Mouse (Mus musculus): ENCODE data around the gene Fam19a2. TPM values are rescaled to one million over a fixed set of nuclear protein-coding genes. Genes with fewer than 3 reads are reported as not detected.

Fam19a2 gene
- total RNA-seq, 2 experiments from 2014 or later: 68.7 to 70.7 TPM

DNA sequence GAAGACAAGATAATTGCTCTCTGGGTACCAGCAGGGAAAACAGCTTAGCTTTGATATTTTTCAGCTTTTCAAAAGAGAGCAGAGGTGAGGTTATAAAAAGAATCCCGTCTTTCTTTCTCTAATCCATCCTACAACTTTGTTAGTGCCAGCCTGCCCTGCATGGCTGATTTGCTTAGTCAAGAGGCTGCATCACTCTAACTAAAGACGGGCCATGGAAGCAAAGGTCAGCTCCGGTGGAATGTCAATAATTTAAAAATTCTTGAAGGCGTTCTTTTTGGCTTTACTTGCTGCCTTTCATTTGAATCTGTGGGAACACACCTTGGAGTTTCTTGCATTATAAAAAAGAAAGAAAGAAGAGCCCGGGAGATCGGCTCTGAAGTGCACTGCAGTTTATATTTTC lies 134.3 kb downstream of the Fam19a2 start:
- intact Hi-C loops (cut with DNase I): no loop called here

DNA sequence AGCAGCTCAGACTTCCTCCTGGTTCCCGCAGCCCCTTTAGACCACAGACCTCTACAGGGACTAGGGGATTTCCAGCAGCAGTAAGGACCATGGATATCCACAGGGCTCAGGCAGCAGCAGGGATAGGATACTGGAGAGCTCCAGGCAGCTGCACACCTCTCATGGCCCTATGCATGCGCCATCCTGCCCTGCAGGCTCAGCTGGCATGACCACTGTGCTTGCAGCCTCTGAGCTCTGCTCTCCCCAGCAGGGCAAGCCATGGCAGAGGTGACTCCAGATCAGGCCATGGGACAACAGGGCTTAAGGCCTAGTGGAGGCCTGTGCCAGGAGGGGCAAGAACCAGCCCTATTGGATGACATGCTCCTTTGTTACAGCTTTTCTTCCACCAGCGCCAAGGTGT lies 137.4 kb downstream of the Fam19a2 start:
- Histone ChIP-seq H3K27ac (no peak overlapping the region), H3K4me3 (no peak overlapping the region)
- intact Hi-C loops (cut with DNase I): no loop called here
- no peak for DNase-seq (ENCODE audit: extremely low spot score in 1 of 2, low spot score in 2 of 2)
- TF ChIP-seq CTCF (IDR thresholded peaks at IDR 0.05): no peak

More for the DNA sequence above, 134.3 kb downstream of the Fam19a2 start:
- DNase-seq (ENCODE audit: extremely low spot score in 1 of 2, low spot score in 2 of 2): no peak
- Histone ChIP-seq H3K27ac (no peak overlapping the region), H3K4me3 (no peak overlapping the region)
- TF ChIP-seq CTCF (IDR thresholded peaks at IDR 0.05): no peak

- TF ChIP-seq CTCF (IDR thresholded peaks at IDR 0.05): no peak
- no peak for DNase-seq (ENCODE audit: extremely low spot score in 1 of 2, low spot score in 2 of 2)
- intact Hi-C loops (cut with DNase I): no loop called here
- no peak overlapping the region for H3K4me3 ChIP-seq
- H3K27ac ChIP-seq: no peak overlapping the region
Observed at GRCm38 (mm10) chr10:123402460-123402859, 138.7 kb downstream of the Fam19a2 start.

DNA sequence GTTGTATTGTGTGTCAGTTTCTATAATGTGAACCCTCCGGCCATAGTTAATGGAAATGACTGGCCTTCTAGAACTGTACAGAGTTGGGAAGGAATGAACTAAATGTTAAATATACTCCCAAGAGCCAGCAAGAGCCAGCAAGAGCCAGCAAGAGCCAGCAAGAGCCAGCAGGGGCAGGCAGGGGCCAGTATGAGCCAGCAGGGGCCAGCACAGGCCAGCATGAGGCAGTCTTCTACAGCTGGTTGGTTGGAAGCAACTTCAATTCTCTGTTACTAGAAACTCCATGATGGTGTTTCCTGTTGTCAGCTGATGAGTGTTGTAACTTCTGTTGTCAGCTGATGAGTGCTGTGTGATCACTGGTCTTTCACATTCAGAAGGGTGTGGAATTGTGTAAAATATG lies 151.2 kb downstream of the Fam19a2 start:
- intact Hi-C loops (cut with DNase I): no loop called here
- DNase-seq (ENCODE audit: extremely low spot score in 1 of 2, low spot score in 2 of 2): no peak
- Histone ChIP-seq H3K4me3 (no peak overlapping the region), H3K27ac (no peak overlapping the region)
- no peak; the same call in 1 of the 2 replicates for TF ChIP-seq CTCF (IDR thresholded peaks at IDR 0.05)

DNA sequence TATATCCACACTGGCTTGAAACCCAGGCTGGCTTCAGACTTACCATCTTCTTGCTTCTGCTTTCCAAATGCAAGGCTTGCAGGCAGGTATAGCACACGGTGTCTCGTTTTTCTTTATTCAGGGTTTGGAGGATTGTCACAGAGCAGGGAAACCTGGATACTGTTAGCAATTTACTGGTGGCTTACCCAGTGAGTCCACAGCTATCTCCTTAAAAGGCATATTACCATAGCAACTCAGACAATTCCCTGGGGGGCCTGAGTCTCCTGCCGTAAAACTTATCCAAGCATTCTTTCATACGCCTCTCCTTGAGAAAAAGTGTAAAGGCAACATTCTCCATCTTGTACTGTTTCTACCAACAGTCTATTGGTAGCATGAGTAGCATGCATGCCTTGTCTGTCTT lies 152.2 kb downstream of the Fam19a2 start:
- H3K27ac ChIP-seq: no peak overlapping the region

DNA sequence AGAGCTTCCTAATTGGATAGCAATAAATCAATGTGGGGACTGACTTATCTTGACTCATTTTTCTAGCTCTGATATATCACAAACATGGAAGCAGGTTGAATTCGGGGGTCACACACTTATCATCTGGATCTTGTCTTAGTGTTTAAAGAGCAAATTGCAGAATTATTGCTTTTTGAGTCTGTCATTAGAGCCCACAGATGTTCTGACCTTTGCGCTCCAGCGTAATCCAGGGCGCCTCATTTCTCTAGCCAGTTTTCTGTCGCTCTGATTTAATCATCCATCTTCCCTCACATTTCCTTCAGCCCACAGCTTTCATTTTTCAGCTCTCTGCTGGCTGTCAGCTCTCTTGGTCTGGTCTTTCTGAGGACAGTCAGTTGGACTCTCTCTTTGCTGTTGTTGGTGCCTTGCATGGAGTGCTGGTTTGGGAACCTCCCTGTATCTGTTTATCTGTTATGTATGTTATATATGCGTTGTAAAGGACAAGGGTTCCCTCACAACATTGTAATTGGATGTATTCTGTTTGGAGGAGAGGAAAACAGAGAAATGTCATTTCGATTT lies 154.9 kb downstream of the Fam19a2 start:
- TF ChIP-seq CTCF (IDR thresholded peaks at IDR 0.05): no peak
- Histone ChIP-seq H3K4me3 (no peak overlapping the region), H3K27ac (peak overlapping the region; percentile 63)
- no peak for DNase-seq (ENCODE audit: extremely low spot score in 1 of 2, low spot score in 2 of 2)
- intact Hi-C loops (cut with DNase I): no loop called here

More for the DNA sequence above, 152.2 kb downstream of the Fam19a2 start:
- intact Hi-C loops (cut with DNase I): no loop called here
- DNase-seq (ENCODE audit: extremely low spot score in 1 of 2, low spot score in 2 of 2): no peak
- TF ChIP-seq CTCF (IDR thresholded peaks at IDR 0.05): no peak
- H3K4me3 ChIP-seq: no peak overlapping the region

DNA sequence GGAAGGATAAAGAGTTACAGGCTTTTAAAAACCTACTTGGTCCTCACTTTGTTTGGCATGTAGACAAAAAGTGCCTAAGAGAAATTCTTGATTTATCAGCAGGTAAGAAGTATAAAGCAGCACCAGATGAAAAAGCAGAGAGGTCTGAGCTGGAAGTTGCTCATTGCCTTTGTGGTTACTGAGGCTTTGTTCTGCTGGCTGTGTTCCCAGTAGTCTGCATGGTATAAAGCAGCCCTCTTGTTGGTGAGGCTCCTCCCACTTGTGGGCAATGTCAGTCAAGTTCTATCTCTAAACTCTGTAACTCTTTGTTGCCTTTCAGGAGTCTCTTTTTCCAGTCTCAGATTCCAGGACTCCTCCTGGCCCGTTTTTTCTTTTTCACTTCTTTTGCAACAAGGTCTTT lies 156.5 kb downstream of the Fam19a2 start:
- intact Hi-C loops (cut with DNase I): no loop called here
- TF ChIP-seq CTCF (IDR thresholded peaks at IDR 0.05): no peak
- H3K27ac ChIP-seq: no peak overlapping the region
- no peak overlapping the region for H3K4me3 ChIP-seq
- no peak for DNase-seq (ENCODE audit: extremely low spot score in 1 of 2, low spot score in 2 of 2)

DNA sequence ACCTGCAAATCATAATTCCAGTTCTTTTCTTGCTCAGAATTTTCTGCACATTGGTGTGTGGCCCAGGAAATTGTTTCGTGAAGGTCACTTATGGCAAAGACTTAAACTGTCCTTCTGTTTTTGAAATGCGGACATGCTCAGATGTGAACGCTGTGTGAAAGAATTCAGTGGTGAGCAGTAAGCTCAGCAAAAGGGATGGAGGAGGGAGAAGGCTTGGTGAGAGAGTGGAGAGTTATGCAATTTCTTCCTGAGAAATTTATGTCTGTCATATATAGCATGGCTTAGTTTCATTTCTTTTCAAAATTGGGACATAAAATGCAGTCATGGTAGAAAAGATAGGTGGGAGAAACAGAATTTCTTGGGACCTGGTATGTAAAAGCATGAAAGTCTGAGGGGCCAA lies 160.7 kb downstream of the Fam19a2 start:
- no peak overlapping the region; the same call in 1 of the 2 replicates for H3K27ac ChIP-seq
- DNase-seq (ENCODE audit: extremely low spot score in 1 of 2, low spot score in 2 of 2): no peak
- intact Hi-C loops (cut with DNase I): no loop called here
- no peak for TF ChIP-seq CTCF (IDR thresholded peaks at IDR 0.05)
- no peak overlapping the region for H3K4me3 ChIP-seq

DNA sequence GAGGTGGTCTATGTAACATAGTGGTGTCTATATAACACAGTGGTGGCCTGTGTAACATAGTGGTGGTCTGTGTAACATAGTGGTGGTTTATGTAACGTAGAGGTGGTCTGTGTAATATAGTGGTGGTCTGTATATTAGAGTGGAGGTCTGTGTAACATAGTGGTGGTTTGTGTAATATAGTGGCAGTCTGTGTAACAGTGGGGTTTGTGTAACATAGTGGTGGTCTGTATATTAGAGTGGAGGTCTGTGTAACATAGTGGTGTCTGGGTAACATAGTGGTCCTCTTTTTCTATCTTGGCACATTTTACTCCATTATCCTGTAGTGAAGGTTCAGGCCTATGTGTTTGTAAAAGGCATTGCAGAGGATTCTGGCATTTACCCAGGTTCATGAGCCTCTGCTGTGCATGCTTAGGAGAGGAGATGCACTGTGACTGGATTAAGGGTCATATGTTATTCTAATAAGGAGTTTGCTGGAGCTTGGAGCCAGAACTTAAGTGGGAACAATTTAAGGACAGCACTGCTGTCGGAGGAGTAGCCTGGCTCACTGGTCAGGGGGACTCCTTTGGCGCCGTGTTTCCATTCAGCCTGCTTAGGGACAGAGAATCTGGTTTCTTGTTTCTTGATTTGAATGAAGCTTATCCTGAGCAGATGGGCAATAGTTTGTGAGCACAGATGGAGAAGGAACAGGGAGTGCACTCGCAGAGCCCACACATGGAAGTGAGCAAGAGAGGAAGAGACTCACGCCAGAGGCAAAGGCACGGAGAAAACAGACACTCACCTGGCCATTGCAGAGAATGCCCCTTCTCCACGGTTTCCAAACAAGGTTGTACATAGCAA lies 162.9 kb downstream of the Fam19a2 start:
- peak; percentile 28 to 67 for DNase-seq (ENCODE audit: extremely low spot score in 1 of 2, low spot score in 2 of 2)
- no peak for TF ChIP-seq CTCF (IDR thresholded peaks at IDR 0.05)
- Histone ChIP-seq H3K27ac (peak overlapping the region; percentile 76; the same call in 1 of the 2 replicates), H3K4me3 (no peak overlapping the region)
- intact Hi-C loops (cut with DNase I): loop anchor here (5.0 kb wide), 1 partner anchor 74 kb away; no protein-coding TSS in a partner anchor

DNA sequence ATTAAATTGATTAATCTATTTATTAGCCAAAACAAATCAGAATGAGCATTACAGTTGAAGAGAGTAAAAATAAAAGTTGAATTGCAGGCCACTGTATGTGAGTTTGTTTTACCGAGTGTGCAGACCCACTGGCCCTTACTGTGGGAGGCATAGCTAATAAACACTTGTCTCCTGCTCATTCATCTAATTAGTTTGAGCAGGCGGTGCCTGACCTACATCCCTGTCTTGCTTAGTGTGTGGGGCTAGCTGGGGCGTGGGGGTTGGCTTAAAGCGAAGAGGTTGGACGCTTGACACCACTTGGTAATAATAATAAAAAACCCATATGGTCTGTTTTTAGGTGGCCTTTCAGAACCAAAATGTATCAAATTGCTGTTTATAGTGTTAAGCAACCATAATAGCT lies 167.8 kb downstream of the Fam19a2 start:
- no peak for TF ChIP-seq CTCF (IDR thresholded peaks at IDR 0.05)
- H3K27ac ChIP-seq: no peak overlapping the region
- intact Hi-C loops (cut with DNase I): no loop called here
- no peak for DNase-seq (ENCODE audit: extremely low spot score in 1 of 2, low spot score in 2 of 2)
- no peak overlapping the region for H3K4me3 ChIP-seq

GRCm38 (mm10) chr10:123437576-123437975 lies 173.8 kb downstream of the Fam19a2 start:
- DNase-seq (ENCODE audit: extremely low spot score in 1 of 2, low spot score in 2 of 2): no peak
- Histone ChIP-seq H3K4me3 (no peak overlapping the region), H3K27ac (no peak overlapping the region)
- intact Hi-C loops (cut with DNase I): no loop called here
- no peak for TF ChIP-seq CTCF (IDR thresholded peaks at IDR 0.05)

GRCm38 (mm10) chr10:123456800-123457199 lies 193.0 kb downstream of the Fam19a2 start:
- no peak for DNase-seq (ENCODE audit: extremely low spot score in 1 of 2, low spot score in 2 of 2)
- Histone ChIP-seq H3K27ac (no peak overlapping the region), H3K4me3 (no peak overlapping the region)
- peak; percentile 55 for TF ChIP-seq CTCF (IDR thresholded peaks at IDR 0.05)
- intact Hi-C loops (cut with DNase I): loop anchor here (10.0 kb wide), 1 partner anchor 192 kb away; the partner anchor contains the start of gene Fam19a2
